Mouse (Mus musculus) embryonic stem cell, embryonic (primary cell): Measurements from ENCODE around the gene Rab11fip4.

Experiments
- CTCF ChIA-PET, 4 experiments: fragments of 300-600 bp in 2 of 4; fragments of 350-600 bp in 2 of 4; sonication (Branson Sonifier 250); formaldehyde crosslinking; loops; one replicate each; lab custom pipeline; 2022; ENCODE audit warnings: inconsistent platforms in 2 of 4; lab: Charles Lee
- POLR2A ChIA-PET, 4 experiments: fragments of 300-600 bp in 2 of 4; fragments of 350-600 bp in 2 of 4; sonication (Branson Sonifier 250); formaldehyde crosslinking; loops; one replicate each; lab custom pipeline; 2022; ENCODE audit warnings: antibody characterized with exemption in 4 of 4, inconsistent platforms in 1 of 4; lab: Charles Lee

Rab11fip4 gene

DNA sequence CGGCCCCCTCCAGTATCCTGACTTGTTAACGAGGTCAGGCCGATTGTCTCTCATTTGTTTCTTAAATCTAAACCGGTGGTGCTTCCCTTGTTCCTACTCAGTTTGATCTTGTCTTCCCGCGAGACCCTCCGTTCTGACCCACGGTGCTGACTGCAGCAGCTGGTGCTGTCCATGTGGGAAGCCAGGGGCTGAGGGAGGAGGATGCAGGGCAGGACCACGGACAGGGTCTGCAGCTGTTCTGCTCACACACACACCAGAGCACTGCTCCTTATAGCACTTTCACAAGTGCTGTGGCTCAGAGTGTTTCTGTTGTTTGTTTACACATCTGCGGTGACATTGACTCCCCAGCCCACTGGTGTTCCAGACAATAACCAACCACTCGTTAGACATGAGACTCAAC is 2.5 kb downstream of the Rab11fip4 start:
- ChIA-PET CTCF (interaction anchor here in 3 of 4 experiments (0.6 to 1.6 kb wide), 5 partner anchors 31 to 477 kb away, joined by 3 to 5 read pairs (median 4); no protein-coding TSS in a partner anchor), POLR2A (interaction anchor here in 1 of 4 experiments (1.5 to 1.6 kb wide), 2 partner anchors 12 to 21 kb away, joined by 4 to 11 read pairs; no protein-coding TSS in a partner anchor)

DNA sequence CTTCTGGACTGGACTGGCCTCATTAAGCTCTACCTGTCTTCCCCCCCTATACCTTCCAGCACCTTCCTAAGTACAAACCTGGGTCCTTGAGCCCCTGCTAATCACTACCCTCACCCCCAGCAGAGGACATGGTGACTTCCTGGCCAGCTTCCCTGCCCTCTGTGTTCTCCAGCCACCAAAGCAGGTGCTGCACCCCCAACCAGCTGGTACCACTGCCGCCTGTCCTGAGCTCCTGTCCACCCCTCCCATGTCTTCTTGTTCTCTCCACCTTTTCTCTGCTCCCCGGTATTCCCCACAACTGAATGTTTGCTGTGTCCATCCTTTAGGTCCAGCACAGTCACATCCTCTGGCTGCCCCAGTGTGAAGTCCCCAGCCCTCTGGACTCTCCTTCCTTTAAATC is 19.4 kb downstream of the Rab11fip4 start:
- ChIA-PET CTCF (interaction anchor here in 2 of 4 experiments (0.6 to 2.2 kb wide), 6 partner anchors 14 to 589 kb away, joined by 3 to 11 read pairs (median 4); no protein-coding TSS in a partner anchor), POLR2A (interaction anchor here in 3 of 4 experiments (0.6 to 1.6 kb wide), 4 partner anchors 13 to 722 kb away, joined by 3 to 4 read pairs (median 4); partner anchors contain the start of gene Rab11fip4 (in 1 of the 3))

DNA sequence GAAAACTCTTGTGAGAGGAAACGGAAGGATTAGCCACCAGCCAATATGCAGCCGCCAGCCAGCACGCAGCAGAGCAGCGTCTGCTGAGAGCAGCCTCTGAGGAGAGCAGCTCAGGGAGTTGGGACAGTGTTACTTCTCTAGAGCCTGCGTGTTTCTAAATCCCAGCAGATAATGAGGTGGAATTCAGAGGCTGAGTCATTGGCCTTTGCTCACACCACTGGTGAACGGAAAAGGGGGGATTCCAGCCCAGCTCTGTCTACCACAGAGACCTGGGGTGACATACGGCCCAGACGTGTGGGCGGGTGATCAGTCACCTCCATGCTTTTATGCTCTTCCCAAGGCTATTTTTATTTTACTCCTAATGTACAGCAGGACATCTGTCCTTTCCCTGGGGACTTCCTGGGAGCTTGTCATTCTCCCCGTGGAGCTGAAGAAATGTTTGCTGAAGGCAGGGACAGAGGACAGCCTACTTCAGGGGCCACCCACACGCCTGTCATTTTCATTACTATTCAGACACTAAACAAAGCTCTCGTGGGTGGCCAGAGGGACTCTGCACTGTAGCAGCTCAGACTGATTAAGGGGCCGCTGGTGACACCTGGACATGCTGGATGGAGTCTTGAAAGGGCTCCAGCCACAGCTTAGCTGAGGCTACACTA is 20.1 kb downstream of the Rab11fip4 start:
- CTCF ChIA-PET = interaction anchor here in 2 of 4 experiments (0.8 to 2.2 kb wide), 7 partner anchors 14 to 76 kb away, joined by 3 to 11 read pairs (median 4); no protein-coding TSS in a partner anchor
- POLR2A ChIA-PET = interaction anchor here in 3 of 4 experiments (0.6 to 1.6 kb wide), 11 partner anchors 12 to 70 kb away, joined by 3 to 5 read pairs (median 3); partner anchors contain the start of gene Rab11fip4 (in 1 of the 3)

DNA sequence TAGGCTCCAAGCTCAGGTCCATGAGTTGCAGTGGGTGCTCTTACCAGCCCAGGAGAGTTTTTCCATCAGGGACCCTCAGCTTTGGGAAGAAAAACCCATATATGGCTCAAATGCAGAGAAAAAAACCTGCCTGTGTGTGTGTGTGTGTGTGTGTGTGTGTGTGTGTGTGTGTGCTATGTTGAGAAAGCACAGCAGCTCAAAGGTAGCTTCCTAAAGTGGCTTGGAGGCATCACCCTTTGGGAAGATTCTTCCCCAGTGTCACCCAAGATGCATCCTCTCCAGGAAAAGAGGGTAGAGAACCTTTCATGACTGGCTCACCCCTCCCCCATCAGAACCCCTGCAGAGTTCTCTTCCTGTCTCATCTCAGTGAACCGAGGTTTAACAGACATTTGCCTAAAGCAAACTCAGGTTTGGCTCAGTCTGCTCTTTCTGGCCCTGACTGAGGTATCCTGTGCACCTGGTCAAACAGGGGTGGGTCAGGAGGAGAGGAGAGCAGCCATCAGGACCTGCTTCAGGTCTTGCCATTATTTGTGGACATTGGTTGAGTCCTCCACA is 21.1 kb downstream of the Rab11fip4 start:
- POLR2A ChIA-PET = interaction anchor here in 3 of 4 experiments (0.7 to 1.8 kb wide), 8 partner anchors 11 to 164 kb away, joined by 3 to 5 read pairs (median 4); no protein-coding TSS in a partner anchor
- CTCF ChIA-PET = interaction anchor here (0.5 to 1.4 kb wide), 6 partner anchors 17 to 691 kb away, joined by 3 to 5 read pairs (median 4); no protein-coding TSS in a partner anchor

DNA sequence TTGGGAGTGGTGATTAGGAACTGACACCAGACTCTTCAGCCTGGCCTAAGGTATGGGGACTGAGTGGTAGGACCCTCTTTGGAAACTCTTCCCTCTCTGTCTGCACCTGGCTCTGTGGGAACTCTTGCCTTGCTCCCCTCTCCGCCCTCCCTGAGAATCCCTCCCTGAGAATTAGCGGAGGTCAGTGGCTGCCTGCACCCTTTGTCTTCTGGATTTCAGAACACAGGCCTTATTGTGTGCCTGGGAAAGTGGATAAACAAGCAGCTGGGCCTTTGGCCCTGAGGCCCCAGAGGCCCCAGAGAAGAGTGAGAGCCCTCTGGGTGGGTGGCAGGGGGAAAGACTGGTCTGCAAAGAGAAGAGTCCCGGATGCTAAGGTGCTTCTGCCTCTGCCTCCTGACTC is 22.1 kb downstream of the Rab11fip4 start:
- CTCF ChIA-PET = interaction anchor here in 2 of 4 experiments (0.6 to 1.9 kb wide), 4 partner anchors 9 to 74 kb away, joined by 3 to 7 read pairs (median 4); no protein-coding TSS in a partner anchor
- POLR2A ChIA-PET = interaction anchor here in 1 of 4 experiments (1.8 kb wide), 1 partner anchor 163 kb away, joined by 4 read pairs; no protein-coding TSS in a partner anchor

DNA sequence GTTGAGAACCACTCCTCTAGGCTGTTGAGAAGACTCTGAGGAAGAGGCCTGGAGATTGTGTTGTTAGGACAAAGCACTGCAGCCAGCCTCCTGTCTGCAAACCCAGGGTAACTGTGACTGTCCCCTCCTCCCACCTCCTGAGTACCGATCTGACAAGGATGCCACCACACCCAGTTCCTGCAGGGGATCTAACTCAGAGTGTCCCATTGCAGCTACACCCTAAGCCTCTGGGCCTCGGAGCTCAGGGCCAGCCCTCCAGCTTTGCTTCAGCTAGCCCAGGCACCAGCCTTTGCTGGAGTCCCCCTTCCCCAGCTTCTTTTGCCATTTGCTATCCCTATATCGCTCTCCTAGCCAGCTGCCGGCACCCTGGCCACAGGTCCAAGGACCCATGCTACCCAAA is 22.7 kb downstream of the Rab11fip4 start:
- ChIA-PET POLR2A (interaction anchor here in 3 of 4 experiments (0.5 to 1.7 kb wide), 8 partner anchors 9 to 306 kb away, joined by 3 to 5 read pairs (median 4); no protein-coding TSS in a partner anchor), CTCF (interaction anchor here in 3 of 4 experiments (0.6 to 1.9 kb wide), 4 partner anchors 8 to 73 kb away, joined by 3 to 7 read pairs (median 4); no protein-coding TSS in a partner anchor)

DNA sequence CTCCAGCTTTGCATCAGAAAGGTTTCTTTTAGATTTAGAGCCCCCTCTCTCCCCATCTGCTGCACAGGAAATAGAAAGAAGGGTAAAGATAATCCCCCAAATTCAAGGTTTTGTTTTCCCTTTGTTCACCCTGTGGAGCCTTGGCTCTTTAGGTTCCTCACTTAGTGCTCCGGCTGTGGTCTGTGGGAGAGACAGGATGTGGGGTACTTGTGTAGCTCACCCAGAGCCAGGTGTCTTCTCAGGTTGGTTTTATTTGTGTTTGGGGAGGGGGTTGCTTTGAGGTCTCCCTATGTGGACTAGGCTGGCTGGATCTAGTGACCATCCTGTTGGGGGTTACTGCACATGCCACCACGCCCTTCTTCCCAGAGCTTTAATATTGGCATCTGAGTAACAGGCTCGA is 23.9 kb downstream of the Rab11fip4 start:
- ChIA-PET POLR2A (interaction anchor here in 3 of 4 experiments (0.6 to 1.7 kb wide), 11 partner anchors 8 to 305 kb away, joined by 3 to 5 read pairs (median 4); no protein-coding TSS in a partner anchor), CTCF (interaction anchor here in 3 of 4 experiments (0.5 to 1.9 kb wide), 7 partner anchors 10 to 453 kb away, joined by 3 to 6 read pairs (median 4); no protein-coding TSS in a partner anchor)

DNA sequence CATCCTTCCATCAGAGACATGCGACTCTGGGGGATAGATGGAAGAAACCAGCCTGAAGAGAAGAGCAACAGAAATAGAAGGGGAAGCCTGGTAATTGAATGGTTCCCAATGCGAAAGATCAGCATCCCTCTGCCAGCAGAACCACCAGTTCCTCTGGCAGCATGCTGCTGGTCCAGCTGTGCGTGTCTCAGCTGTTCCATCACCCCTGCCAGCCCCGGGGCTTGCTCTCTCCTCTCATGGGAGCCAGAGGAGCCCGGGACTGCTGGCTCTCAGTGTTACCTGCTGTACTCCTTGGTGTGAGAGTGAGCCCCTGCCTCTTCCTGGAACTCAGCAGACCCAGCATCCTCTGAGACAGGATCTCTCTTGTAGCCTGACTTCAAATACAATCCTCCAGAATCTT is 24.9 kb downstream of the Rab11fip4 start:
- ChIA-PET CTCF (interaction anchor here in 1 of 4 experiments (1.8 kb wide), 1 partner anchor 71 kb away, joined by 6 read pairs; no protein-coding TSS in a partner anchor), POLR2A (interaction anchor here in 1 of 4 experiments (1.2 kb wide), 1 partner anchor 31 kb away, joined by 3 read pairs; no protein-coding TSS in a partner anchor)

DNA sequence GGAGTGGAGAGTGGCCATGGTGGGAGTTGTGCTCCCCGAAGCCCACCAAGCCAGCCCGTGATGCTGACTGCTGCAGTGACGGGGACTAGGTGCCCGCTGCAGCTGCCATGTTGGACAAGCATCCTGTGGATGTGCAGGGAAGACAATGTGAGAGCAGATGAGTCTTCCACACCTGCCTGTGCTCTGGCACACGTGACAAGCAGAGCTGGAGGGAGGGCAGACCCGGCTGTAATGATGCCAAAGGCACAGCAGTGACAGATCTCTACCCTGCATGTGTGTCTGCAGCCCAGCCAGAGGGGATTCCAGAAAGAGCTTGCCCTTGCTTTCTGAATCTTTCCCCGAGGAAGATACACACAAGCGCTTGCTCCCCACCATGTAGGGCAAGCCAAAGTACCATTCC is 27.0 kb downstream of the Rab11fip4 start:
- POLR2A ChIA-PET = interaction anchor here in 2 of 4 experiments (1.0 to 3.7 kb wide), 7 partner anchors 11 to 108 kb away, joined by 3 to 17 read pairs (median 4); no protein-coding TSS in a partner anchor

DNA sequence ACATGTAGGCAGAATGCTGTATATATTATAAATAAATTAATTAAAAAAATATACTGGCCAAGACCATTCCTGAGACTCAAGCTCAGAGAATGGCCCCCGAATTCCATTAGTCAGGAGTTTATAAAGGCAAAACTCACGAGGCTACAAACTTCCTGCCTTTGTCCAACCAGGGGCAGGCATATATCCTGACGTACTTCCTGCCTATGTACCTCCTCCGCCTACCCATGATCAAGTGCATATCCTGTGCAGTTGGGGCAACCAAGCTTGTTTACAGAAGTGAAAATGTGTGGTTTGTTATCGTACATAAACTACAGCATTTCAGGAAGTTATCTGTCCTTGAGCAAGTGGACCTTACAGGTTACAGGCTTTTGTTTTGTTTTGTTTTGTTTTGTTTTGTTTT is 32.0 kb downstream of the Rab11fip4 start:
- ChIA-PET CTCF (interaction anchor here in 2 of 4 experiments (0.7 to 1.4 kb wide), 3 partner anchors 13 to 49 kb away, joined by 3 to 4 read pairs (median 4); no protein-coding TSS in a partner anchor), POLR2A (interaction anchor here in 3 of 4 experiments (0.6 to 1.9 kb wide), 8 partner anchors 9 to 350 kb away, joined by 3 to 11 read pairs (median 4); no protein-coding TSS in a partner anchor)

More for the DNA sequence above, 27.0 kb downstream of the Rab11fip4 start:
- CTCF ChIA-PET = interaction anchor here in 3 of 4 experiments (0.6 to 1.3 kb wide), 3 partner anchors 69 to 670 kb away, joined by 3 read pairs; no protein-coding TSS in a partner anchor

DNA sequence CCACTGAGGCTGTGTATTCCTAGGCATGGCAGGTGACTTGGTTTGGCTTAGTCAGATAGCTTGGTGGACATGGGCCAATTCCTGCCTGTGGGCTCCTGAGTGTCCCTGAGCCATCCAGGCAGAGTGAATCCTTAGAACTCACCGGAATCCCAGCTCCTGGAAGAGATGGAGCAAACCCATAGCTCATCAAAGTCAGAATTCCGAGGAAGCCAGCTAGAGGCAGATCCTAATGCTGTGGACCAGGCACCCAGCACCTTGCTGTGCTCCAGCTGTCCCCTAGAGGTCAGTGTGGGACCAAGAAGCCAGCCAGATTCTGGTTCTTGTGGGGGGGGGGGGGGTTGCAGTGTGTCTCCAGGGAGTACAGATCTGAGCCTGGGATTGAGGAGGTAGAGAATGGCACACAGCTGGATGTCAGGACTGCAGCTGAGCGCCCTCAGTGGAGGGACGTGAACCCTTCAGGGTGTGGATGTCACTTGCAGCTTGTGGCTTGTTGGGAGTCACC is 33.8 kb downstream of the Rab11fip4 start:
- POLR2A ChIA-PET = interaction anchor here (0.5 to 1.7 kb wide), 26 partner anchors 10 to 348 kb away, joined by 3 to 10 read pairs (median 4); partner anchors contain the start of gene Utp6 (in 1 of the 4)
- CTCF ChIA-PET = interaction anchor here (0.5 to 1.8 kb wide), 103 partner anchors 9 to 1674 kb away, joined by 3 to 27 read pairs (median 5); partner anchors contain the start of genes Rab11fip4 (in 3 of the 4), Gm9964 (in 1 of the 4) and Utp6 (in 1 of the 4)

DNA sequence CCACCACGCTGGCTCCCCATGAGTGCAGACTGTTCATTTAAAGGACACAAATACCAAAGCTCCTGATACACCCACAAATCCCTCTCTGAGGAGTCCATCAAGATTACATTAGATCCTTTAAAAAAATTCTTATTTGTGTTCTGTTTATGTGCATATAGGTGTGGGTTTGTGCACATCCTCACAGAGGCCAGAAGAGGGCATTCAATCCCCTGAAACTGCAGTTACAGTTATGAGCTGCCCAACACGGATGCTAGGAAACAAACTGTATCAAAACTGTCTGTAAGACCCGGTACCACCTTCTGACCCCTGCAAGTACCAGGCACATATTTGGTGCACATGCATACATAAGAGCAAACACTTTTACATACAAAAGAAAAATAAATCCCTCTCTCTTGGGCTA is 37.7 kb downstream of the Rab11fip4 start:
- ChIA-PET CTCF (interaction anchor here (0.6 to 2.3 kb wide), 25 partner anchors 9 to 594 kb away, joined by 3 to 33 read pairs (median 4); partner anchors contain the start of gene Utp6 (in 1 of the 4)), POLR2A (interaction anchor here (0.7 to 2.2 kb wide), 22 partner anchors 10 to 344 kb away, joined by 3 to 12 read pairs (median 4); no protein-coding TSS in a partner anchor)

DNA sequence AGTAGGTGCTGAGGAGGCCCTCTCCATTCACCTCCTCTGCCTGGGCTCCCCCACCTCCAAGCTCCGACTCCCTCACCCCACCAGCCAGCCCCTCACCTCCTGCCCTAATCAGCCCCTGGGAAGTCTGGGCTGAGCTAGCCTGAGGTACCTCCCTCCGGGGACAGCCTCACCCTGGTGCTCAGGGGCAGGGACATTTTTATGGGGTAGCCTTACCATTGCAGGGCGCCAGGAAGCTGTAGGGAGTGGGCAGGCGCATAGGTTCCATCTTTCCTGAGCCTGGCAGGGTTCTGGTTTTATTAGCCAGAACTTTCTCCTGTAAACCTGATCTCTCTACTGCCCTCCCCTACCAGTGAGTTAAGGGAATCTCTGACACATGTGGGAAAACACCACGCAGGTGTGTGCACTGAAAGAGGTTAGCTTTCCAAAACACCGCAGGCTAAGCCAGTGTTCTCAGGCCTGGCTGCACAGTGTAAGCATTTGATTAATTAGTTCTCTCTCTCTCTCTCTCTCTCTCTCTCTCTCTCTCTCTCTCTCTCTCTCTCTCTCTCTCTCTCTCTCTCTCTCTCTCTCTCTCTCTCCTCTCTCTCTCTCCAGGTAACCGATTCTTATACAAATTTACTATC is 38.9 kb downstream of the Rab11fip4 start:
- CTCF ChIA-PET = interaction anchor here (0.6 to 2.3 kb wide), 11 partner anchors 12 to 799 kb away, joined by 3 to 33 read pairs (median 5); partner anchors contain the start of gene Psmd11 (in 1 of the 4)
- POLR2A ChIA-PET = interaction anchor here (0.6 to 2.2 kb wide), 20 partner anchors 8 to 343 kb away, joined by 3 to 12 read pairs (median 4); no protein-coding TSS in a partner anchor

DNA sequence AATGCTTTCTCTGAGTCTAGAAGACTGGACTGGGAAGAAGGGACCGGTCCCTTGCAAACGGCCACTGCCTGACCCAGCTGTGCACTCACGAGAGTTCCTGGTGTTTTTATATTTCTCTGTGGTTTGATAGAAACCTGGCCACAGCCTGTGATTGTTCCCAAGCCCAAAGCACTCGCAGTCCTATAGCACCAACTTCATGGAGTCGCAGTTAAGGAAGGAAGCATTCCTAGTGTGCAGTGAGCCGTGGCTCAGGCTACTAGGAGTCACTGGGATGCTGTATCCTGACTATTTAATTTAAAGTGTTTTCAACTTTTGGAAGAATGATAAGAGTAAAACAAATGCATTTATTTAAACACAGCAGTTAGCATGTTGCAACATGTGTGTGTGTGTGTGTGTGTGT is 39.5 kb downstream of the Rab11fip4 start:
- CTCF ChIA-PET = interaction anchor here in 1 of 4 experiments (0.6 to 2.2 kb wide), 3 partner anchors 56 to 798 kb away, joined by 5 to 29 read pairs (median 6); partner anchors contain the start of gene Psmd11
- POLR2A ChIA-PET = interaction anchor here in 2 of 4 experiments (1.4 to 2.2 kb wide), 5 partner anchors 13 to 56 kb away, joined by 3 to 12 read pairs (median 8); no protein-coding TSS in a partner anchor

DNA sequence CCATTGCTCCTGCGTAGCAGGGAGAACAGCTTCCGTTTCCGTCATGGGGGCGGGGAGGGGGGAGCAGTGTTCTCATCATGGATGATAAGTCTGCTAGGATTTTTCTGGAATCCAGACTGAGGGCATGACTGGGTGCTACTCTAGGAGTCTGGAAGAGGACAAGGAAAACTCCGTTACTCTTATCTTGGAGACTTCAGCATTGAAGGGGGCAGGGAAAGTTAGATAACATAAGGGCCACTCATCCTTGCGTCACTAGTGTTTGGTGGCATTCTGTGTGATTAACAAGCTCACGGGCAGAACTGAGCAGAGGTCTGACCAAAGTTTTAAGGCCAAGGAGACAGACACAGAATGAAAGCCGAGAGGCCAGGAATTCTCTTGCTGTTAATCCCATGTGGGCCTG is 42.4 kb downstream of the Rab11fip4 start:
- POLR2A ChIA-PET = interaction anchor here in 2 of 4 experiments (0.8 to 1.3 kb wide), 5 partner anchors 15 to 151 kb away, joined by 3 to 4 read pairs (median 3); no protein-coding TSS in a partner anchor
- CTCF ChIA-PET = interaction anchor here in 1 of 4 experiments (0.7 to 1.5 kb wide), 2 partner anchors 8 to 27 kb away, joined by 3 read pairs; no protein-coding TSS in a partner anchor
